Mouse (Mus musculus) myocyte (in vitro differentiated cells): ENCODE measurements around the gene Esrrg.

Experiments used
- CEBPB ChIP-seq: IDR thresholded peaks from 2 replicates; pipeline ENCODE4 v1.6.1; 2011; ENCODE audit warnings: mild to moderate bottlenecking, moderate library complexity; ENCODE audit not compliant: poor library complexity, insufficient read depth, severe bottlenecking
- E2F4 ChIP-seq: IDR thresholded peaks from one replicate; pipeline ENCODE4 v1.6.1; 2011; ENCODE audit warnings: mild to moderate bottlenecking, control low read depth, moderate library complexity; ENCODE audit not compliant: insufficient read depth
- MAX ChIP-seq: IDR thresholded peaks from one replicate; pipeline ENCODE4 v1.6.1; 2011; ENCODE audit warnings: low read depth, mild to moderate bottlenecking, control low read depth
- MYOD1 ChIP-seq, 3 experiments: IDR thresholded peaks; one replicate each; pipeline ENCODE4 v1.6.1; 2011; ENCODE audit warnings: control low read depth in 2 of 3, low read depth in 2 of 3, mild to moderate bottlenecking in 2 of 3, moderate library complexity in 1 of 3; ENCODE audit not compliant: insufficient read length in 2 of 3, control insufficient read depth in 1 of 3
- MYOG ChIP-seq, 3 experiments: IDR thresholded peaks; one replicate each; pipeline ENCODE4 v1.6.1; 2011; ENCODE audit warnings: control low read depth in 2 of 3, low read depth in 2 of 3, mild to moderate bottlenecking in 2 of 3; ENCODE audit not compliant: insufficient read length in 2 of 3, control insufficient read depth in 1 of 3, insufficient read depth in 1 of 3
- POLR2A ChIP-seq: IDR thresholded peaks from one replicate; pipeline ENCODE4 v1.6.1; 2011; ENCODE audit warnings: low read depth, mild to moderate bottlenecking, control low read depth, moderate library complexity; ENCODE audit not compliant: insufficient read length
- POLR2AphosphoS2 ChIP-seq: IDR thresholded peaks from one replicate; pipeline ENCODE4 v1.6.1; 2011; ENCODE audit warnings: low read depth, control low read depth; ENCODE audit not compliant: insufficient read length
- REST ChIP-seq: IDR thresholded peaks from one replicate; pipeline ENCODE4 v1.6.1; 2011; ENCODE audit warnings: mild to moderate bottlenecking, control low read depth, moderate library complexity; ENCODE audit not compliant: insufficient read depth, insufficient read length

DNA sequence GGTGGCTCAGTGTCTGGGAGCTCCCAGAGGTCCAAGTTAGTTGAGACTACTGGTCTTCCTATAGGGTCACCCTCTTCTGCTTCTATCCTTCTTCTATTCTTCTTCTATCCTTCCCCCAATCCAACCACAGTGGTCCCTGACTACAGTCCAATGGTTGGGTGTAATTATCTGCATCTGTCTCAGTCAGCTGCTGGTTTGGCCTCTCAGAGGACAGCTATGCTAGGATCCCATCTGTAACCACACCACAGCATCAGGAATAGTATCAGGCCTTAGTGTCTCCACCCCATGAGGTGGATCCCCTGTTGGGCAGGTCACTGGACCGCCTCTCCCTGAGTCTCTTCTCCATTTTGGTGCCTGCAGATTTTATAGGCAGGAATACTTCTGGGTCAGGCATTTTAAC is 600.4 kb downstream of the Esrrg start:
- TF ChIP-seq MAX (no peak), MYOD1 (IDR thresholded peaks at IDR 0.05; ENCODE audit: control insufficient read depth in 1 of 3, insufficient read length in 2 of 3, low read depth in 2 of 3) (peak in 2 of 3 experiments; percentile 11 to 59), CEBPB (no peak), E2F4 (no peak), POLR2A (no peak), POLR2AphosphoS2 (no peak), MYOG (IDR thresholded peaks at IDR 0.05; ENCODE audit: control insufficient read depth in 1 of 3, insufficient read depth in 1 of 3, insufficient read length in 2 of 3, low read depth in 2 of 3) (peak in 2 of 3 experiments; percentile 19 to 67), REST (no peak)
